Mouse (Mus musculus) forebrain, embryonic 12.5 days (tissue): ENCODE data around the gene Galnt6. TPM values are rescaled to one million over a fixed set of nuclear protein-coding genes. Genes with fewer than 3 reads are reported as not detected.

Experiments used
- ATAC-seq: fragments of 200-750 bp; cut with Nextera tagmentation; 2 replicates; pipeline ENCODE4 v1.8.0; 2017; ENCODE audit warnings: moderate TSS enrichment; ENCODE audit not compliant: low FRiP score
- H3K27ac ChIP-seq: fragments of 300-500 bp; sonication (generic); 2 replicates; pipeline ENCODE4 v1.5.1; 2016; ENCODE audit warnings: mild to moderate bottlenecking
- H3K27me3 ChIP-seq: fragments of 300-500 bp; sonication (generic); 2 replicates; pipeline ENCODE4 v1.6.1; 2016; ENCODE audit warnings: mild to moderate bottlenecking
- H3K36me3 ChIP-seq: fragments of 300-500 bp; sonication (generic); replicated peaks from 2 replicates; pipeline ENCODE4 v1.6.1; 2016; ENCODE audit warnings: mild to moderate bottlenecking
- H3K4me1 ChIP-seq: fragments of 300-500 bp; sonication (generic); 2 replicates; pipeline ENCODE4 v1.6.1; 2016
- H3K4me2 ChIP-seq: fragments of 300-500 bp; sonication (generic); 2 replicates; pipeline ENCODE4 v1.6.1; 2016; ENCODE audit warnings: mild to moderate bottlenecking, moderate library complexity
- H3K4me3 ChIP-seq: fragments of 300-500 bp; sonication (generic); replicated peaks from 2 replicates; pipeline ENCODE4 v1.5.1; 2016; ENCODE audit warnings: mild to moderate bottlenecking
- H3K9ac ChIP-seq: fragments of 300-500 bp; sonication (generic); 2 replicates; pipeline ENCODE4 v1.6.1; 2016; ENCODE audit warnings: mild to moderate bottlenecking
- H3K9me3 ChIP-seq: fragments of 300-500 bp; sonication (generic); 2 replicates; pipeline ENCODE4 v1.6.1; 2016
- WGBS: fragments of 180-500 bp; shearing (Covaris S2); methylation state at CpG from one replicate; pipeline ENCODE4 v1.1.7; 2016; 5-methylcytosine and 5-hydroxymethylcytosine counted together
- polyA plus RNA-seq: library from polyadenylated mRNA; unstranded; fragments of >200 nt; fragmentation: Nextera tagmentation; extraction: Ambion mirVana; gene quantifications from 2 replicates; pipeline ENCODE4 v1.2.1, GENCODE M21; 2016

Galnt6 gene
- polyA plus RNA-seq, 1 experiment from 2014 or later: 0.05 TPM

GRCm38 (mm10) chr15:100687430-100687971 is 41.7 kb downstream of the Galnt6 start, which contains the start of gene Cela1:
Gene Cela1, minus strand, starts transcription at chr15:100687921.
- H3K27ac ChIP-seq: no peak within 1 kb of the TSS
- 84% methylated on average over 8 of the region's 8 CpGs for WGBS
- H3K4me2 ChIP-seq: no peak within 1 kb of the TSS

DNA sequence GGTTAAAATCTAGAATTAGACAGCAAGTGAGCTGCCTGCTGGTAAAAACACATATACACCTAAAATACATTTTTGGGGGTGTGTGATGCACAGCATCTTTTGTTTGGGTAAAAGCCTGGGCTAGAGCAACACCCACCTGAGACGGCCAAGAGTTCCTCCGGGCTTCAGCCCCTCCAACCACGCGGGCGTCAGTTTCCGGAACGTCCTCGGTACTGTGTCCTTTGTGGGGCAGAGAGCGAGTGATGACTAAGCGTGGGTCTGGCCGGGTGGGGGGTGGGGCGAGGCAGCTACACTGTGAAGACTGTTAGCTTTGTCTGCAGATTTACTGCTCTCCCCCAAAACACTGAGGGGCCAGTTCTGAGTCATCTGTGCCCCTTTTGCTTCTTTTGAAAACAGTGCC is 42.2 kb downstream of the Galnt6 start:
- Histone ChIP-seq H3K9ac (no peak overlapping the region), H3K9me3 (peaks cover 9% of the 10 kb centered on the region), H3K4me3 (no peak overlapping the region), H3K4me2 (no peak overlapping the region), H3K27me3 (peaks cover 9% of the 10 kb centered on the region; the same call in 1 of the 2 replicates), H3K27ac (no peak overlapping the region), H3K36me3 (no peaks in the 10 kb centered on the region), H3K4me1 (0 out of 2 replicates have a peak, but pooled peaks cover 6% of the 10 kb centered on the region)
- no peak for ATAC-seq
- WGBS: 65% methylated on average over 12 of the region's 12 CpGs

More at GRCm38 (mm10) chr15:100687430-100687971, 41.7 kb downstream of the Galnt6 start, which contains the start of gene Cela1:
- Histone ChIP-seq H3K9ac (no peak within 1 kb of the TSS), H3K4me1 (0 out of 2 replicates have a peak, but pooled peaks cover 6% of the 10 kb centered on the region), H3K36me3 (no peaks in the 10 kb centered on the region), H3K9me3 (peaks cover 9% of the 10 kb centered on the region), H3K27me3 (peaks cover 9% of the 10 kb centered on the region; the same call in 1 of the 2 replicates), H3K4me3 (no peak within 1 kb of the TSS)
- no peak for ATAC-seq

DNA sequence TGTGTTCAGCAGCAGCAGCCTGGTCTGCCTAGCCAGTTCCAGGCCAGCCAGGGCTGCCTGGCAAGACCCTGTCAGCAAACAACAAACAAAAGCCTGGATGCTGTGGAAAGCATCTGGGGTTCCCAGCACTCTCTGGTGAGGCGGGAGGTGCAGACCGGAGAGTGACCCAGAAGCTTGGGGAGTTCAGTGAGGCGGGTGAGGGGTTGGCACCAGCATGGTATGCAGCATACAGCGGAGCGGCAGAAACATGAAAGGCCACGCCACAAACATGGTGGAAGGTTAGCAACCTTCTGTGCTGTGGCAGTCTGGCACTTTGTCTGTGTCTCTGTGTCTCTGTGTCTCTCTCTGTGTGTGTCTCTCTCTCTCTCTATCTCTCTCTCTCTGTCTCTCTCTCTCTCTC is 42.7 kb downstream of the Galnt6 start:
- H3K4me1 ChIP-seq: 0 out of 2 replicates have a peak, but pooled peaks cover 6% of the 10 kb centered on the region
- no peak overlapping the region for H3K4me3 ChIP-seq
- peaks cover 9% of the 10 kb centered on the region; the same call in 1 of the 2 replicates for H3K27me3 ChIP-seq
- no peak overlapping the region for H3K4me2 ChIP-seq
- no peak overlapping the region for H3K27ac ChIP-seq
- H3K9ac ChIP-seq: no peak overlapping the region
- H3K9me3 ChIP-seq: peaks cover 9% of the 10 kb centered on the region
- no peaks in the 10 kb centered on the region for H3K36me3 ChIP-seq
- ATAC-seq: no peak
- WGBS: 75% methylated on average over 4 of the region's 6 CpGs

DNA sequence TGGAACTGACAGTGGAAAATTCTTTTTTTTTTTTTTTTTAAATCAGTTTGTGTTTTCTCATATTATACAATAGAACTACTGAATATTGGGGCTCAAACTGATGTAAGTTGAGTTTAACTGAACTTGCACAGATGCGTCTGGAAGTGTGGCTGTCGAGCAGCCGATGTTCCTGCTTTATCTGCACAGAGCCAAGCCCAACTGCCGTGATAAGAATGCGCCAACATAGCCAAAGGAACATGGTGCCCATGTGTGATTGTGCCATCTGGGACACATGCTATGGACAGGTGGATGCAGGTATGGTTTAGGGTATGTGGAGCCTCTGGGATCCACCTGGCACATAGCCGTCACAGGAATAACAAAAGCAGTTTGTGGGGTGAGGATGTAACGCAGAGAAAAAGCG is 43.3 kb downstream of the Galnt6 start:
- Histone ChIP-seq H3K27me3 (peaks cover 9% of the 10 kb centered on the region; the same call in 1 of the 2 replicates), H3K9me3 (peaks cover 7% of the 10 kb centered on the region), H3K4me3 (no peak overlapping the region), H3K36me3 (no peaks in the 10 kb centered on the region), H3K4me2 (no peak overlapping the region), H3K9ac (no peak overlapping the region), H3K4me1 (0 out of 2 replicates have a peak, but pooled peaks cover 6% of the 10 kb centered on the region), H3K27ac (no peak overlapping the region)
- no peak for ATAC-seq
- WGBS: 89% methylated on average over 8 of the region's 8 CpGs

DNA sequence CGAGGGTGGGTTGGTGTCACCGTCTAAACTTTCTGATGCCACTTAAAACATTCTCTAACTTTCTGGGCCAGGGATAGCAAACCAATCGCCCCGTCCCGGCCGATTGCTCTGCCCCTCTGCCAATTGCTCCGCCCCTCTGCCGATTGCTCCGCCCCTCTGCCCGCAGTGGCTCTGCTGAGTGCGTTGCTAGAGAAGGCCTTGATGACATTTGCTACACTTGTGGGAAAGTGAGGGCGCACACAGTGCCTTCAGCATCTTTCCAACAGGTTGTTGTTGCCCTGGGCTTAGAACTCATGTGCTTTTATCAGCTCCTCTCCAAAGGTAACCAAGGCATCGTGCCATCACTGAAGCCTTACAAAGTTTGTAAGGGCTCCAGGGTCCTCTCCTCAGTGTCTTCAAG is 43.9 kb downstream of the Galnt6 start:
- Histone ChIP-seq H3K9me3 (peaks cover under 1% of the 10 kb centered on the region; the same call in 1 of the 2 replicates), H3K4me3 (no peak overlapping the region), H3K4me2 (no peak overlapping the region), H3K36me3 (no peaks in the 10 kb centered on the region), H3K27ac (no peak overlapping the region), H3K27me3 (peaks cover 9% of the 10 kb centered on the region; the same call in 1 of the 2 replicates), H3K4me1 (0 out of 2 replicates have a peak, but pooled peaks cover 6% of the 10 kb centered on the region), H3K9ac (no peak overlapping the region)
- ATAC-seq: no peak
- WGBS: 26% methylated on average over 13 of the region's 13 CpGs

DNA sequence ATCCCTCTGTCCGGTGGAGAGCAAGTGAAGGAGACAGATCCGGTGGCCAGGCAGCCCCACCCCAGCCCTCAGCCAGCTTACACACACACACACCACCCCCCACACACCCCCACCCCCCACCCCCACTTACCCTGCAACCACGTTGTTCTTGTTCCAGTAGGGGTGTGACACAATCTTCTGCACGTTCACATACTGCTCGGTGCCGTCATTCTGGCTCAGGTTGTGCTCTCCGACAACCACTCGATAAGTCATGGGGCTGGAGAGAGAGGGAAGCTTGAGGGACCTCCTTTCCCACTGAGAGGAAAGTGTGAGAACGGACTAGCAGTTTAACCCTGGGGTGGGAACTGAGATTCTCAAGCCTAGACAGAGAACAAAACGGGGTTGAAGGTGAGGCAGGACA is 44.7 kb downstream of the Galnt6 start:
- no peak overlapping the region for H3K4me3 ChIP-seq
- H3K9me3 ChIP-seq: no peaks in the 10 kb centered on the region
- H3K27ac ChIP-seq: no peak overlapping the region
- H3K36me3 ChIP-seq: no peaks in the 10 kb centered on the region
- 62% methylated on average over 10 of the region's 10 CpGs for whole genome bisulfite sequencing
- H3K4me2 ChIP-seq: no peak overlapping the region
- peaks cover 9% of the 10 kb centered on the region; the same call in 1 of the 2 replicates for H3K27me3 ChIP-seq
- H3K4me1 ChIP-seq: 0 out of 2 replicates have a peak, but pooled peaks cover 6% of the 10 kb centered on the region
- ATAC-seq: no peak
- no peak overlapping the region for H3K9ac ChIP-seq

DNA sequence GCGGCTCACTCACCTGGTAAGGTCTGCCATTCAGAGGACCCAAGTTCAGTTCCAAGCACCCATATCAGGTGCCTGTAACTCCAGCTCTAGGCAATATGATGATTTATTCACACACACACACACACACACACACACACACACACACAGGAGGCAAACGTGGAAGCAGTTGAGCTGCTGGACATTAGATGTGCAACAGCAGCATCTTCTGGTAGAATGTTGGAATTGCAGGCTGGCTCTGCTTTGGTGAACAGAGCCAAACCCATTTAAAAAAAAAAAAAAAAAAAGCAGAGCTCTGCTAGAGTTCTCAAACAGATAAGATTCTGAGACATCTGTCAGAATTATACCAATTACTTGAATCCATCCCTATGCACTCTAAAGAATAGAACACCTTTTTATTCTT is 46.1 kb downstream of the Galnt6 start:
- H3K36me3 ChIP-seq: no peaks in the 10 kb centered on the region
- no peak overlapping the region for H3K27ac ChIP-seq
- ATAC-seq: peak; percentile 46; the same call in 1 of the 2 replicates
- no peak overlapping the region for H3K4me2 ChIP-seq
- H3K9me3 ChIP-seq: no peaks in the 10 kb centered on the region
- WGBS: 38% methylated on average over 2 of the region's 2 CpGs
- peaks cover 9% of the 10 kb centered on the region; the same call in 1 of the 2 replicates for H3K27me3 ChIP-seq
- H3K4me1 ChIP-seq: 0 out of 2 replicates have a peak, but pooled peaks cover 6% of the 10 kb centered on the region
- H3K9ac ChIP-seq: no peak overlapping the region
- H3K4me3 ChIP-seq: no peak overlapping the region

DNA sequence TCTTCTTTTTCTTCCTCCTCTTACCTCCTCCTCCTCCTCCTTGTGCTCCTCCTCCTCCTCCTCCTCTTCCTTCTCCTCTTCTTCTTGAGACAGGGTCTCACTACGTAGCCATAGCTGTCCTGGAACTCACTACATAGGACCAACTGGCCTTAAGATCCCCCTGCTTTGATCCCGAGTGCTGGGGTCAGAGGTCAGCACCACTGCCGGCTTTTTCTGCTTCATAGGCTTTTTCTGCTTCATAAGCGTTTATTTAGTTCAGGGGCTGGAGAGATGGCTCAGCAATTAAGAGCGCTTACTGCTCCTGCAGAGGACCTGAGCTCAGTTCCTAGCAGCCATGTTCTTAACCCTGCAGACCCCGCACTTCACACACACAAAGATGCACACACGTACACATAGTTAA is 47.4 kb downstream of the Galnt6 start:
- 30% methylated on average over 7 of the region's 7 CpGs for WGBS
- ATAC-seq: no peak
- peaks cover 9% of the 10 kb centered on the region; the same call in 1 of the 2 replicates for H3K27me3 ChIP-seq

DNA sequence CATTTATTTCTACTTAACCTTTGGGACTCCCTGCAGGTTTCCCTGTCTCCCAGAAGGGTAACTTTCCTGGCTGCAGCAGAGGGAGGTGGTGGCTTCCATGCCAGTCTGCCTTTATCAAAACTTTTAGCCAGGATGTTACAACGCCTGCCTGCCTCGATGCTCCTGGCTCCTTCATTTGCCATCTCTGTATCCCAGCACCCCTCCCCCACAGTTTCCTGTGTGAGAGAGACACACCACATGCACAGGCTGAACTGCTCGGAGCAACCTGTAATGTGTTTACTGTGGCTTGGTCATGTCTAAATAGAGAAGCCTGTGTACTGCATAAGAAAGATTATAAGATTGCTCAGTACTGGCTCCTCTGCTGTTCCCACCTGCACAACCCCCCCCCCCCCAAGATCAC is 48.8 kb downstream of the Galnt6 start:
- Histone ChIP-seq H3K9ac (no peak overlapping the region), H3K4me3 (no peak overlapping the region), H3K4me1 (no peaks in the 10 kb centered on the region), H3K27me3 (peaks cover 7% of the 10 kb centered on the region; the same call in 1 of the 2 replicates), H3K27ac (no peak overlapping the region), H3K4me2 (no peak overlapping the region), H3K9me3 (no peaks in the 10 kb centered on the region), H3K36me3 (no peaks in the 10 kb centered on the region)
- ATAC-seq: no peak
- WGBS: 65% methylated on average over 3 of the region's 3 CpGs

More for the DNA sequence above, 47.4 kb downstream of the Galnt6 start:
- Histone ChIP-seq H3K4me2 (no peak overlapping the region), H3K36me3 (no peaks in the 10 kb centered on the region), H3K4me1 (no peaks in the 10 kb centered on the region), H3K9me3 (no peaks in the 10 kb centered on the region), H3K4me3 (no peak overlapping the region), H3K27ac (no peak overlapping the region), H3K9ac (no peak overlapping the region)

DNA sequence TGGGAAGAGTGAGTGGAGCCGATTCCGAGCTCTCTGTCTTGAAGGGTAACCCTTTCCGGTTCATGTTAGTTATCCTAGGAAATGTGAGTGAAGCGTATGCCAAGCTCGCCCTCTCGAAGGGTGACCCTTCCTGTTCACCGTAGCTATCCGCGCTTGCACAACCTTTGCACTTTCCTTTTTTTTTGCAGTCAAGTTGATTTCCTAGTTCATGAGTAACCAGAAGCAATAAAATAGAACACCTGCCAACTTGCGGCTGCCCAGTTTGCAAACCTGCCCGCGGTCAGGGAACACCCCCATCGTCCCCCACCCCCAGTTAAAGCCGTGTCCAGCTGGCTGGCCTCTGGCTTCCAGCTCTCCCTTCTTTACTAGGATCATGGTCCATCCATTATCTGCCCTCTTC is 50.2 kb downstream of the Galnt6 start:
- 90% methylated on average over 14 of the region's 14 CpGs for WGBS
- Histone ChIP-seq H3K4me1 (no peaks in the 10 kb centered on the region), H3K4me2 (no peak overlapping the region), H3K27ac (no peak overlapping the region), H3K27me3 (no peaks in the 10 kb centered on the region), H3K4me3 (no peak overlapping the region), H3K9ac (no peak overlapping the region), H3K9me3 (no peaks in the 10 kb centered on the region), H3K36me3 (no peaks in the 10 kb centered on the region)
- no peak for ATAC-seq

DNA sequence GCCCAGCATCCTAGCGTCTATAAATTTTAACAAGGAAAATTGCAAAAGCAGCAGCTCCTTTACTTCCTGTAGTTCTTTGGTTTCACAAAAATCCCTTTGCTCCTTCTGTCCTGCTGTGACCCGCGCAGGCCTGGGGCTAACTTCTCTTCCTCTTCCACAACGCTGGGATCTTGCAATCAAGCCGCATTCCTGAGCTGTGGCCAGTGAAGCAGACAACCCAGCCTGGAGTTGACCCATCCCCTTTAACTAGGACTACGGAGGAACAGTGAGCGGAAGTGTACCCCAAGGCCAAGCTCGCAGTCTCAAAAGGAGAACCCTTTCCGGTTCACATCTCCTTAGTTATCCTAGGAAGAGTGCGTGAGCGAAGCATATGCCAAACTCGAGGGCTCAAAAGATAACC is 50.6 kb downstream of the Galnt6 start:
- 83% methylated on average over 12 of the region's 12 CpGs for WGBS
- H3K4me2 ChIP-seq: no peak overlapping the region
- no peak overlapping the region for H3K27ac ChIP-seq
- no peaks in the 10 kb centered on the region for H3K36me3 ChIP-seq
- no peaks in the 10 kb centered on the region for H3K9me3 ChIP-seq
- H3K4me1 ChIP-seq: no peaks in the 10 kb centered on the region; the same call in 1 of the 2 replicates
- no peak for ATAC-seq
- no peak overlapping the region for H3K4me3 ChIP-seq
- H3K9ac ChIP-seq: no peak overlapping the region
- H3K27me3 ChIP-seq: no peaks in the 10 kb centered on the region

- no peak overlapping the region for H3K4me3 ChIP-seq
- no peaks in the 10 kb centered on the region for H3K27me3 ChIP-seq
- no peak for ATAC-seq
- 90% methylated on average over 8 of the region's 8 CpGs for WGBS
- no peak overlapping the region for H3K27ac ChIP-seq
- no peak overlapping the region for H3K9ac ChIP-seq
- no peaks in the 10 kb centered on the region; the same call in 1 of the 2 replicates for H3K4me1 ChIP-seq
- no peaks in the 10 kb centered on the region for H3K36me3 ChIP-seq
- H3K4me2 ChIP-seq: no peak overlapping the region
- H3K9me3 ChIP-seq: no peaks in the 10 kb centered on the region
Measured at GRCm38 (mm10) chr15:100677675-100678074, 51.5 kb downstream of the Galnt6 start.

DNA sequence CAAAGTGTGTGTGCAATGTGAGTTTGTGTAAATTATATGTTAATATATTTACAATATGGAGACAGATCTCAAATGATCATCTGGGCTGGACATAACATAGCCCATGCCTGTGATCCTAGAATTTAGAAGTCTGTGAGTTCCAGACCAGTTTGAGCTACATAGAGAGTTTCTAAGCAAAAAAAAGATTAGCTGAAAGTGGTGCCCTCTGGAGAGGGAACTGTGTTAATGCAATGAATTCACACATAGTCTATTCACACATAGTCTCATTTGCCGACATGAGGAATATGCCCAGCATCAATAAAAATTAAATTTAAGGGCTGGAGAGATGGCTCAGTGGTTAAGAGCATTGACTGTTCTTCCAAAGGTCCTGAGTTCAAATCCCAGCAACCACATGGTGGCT is 52.7 kb downstream of the Galnt6 start:
- H3K4me3 ChIP-seq: no peak overlapping the region
- no peaks in the 10 kb centered on the region; the same call in 1 of the 2 replicates for H3K4me1 ChIP-seq
- H3K27ac ChIP-seq: no peak overlapping the region
- H3K27me3 ChIP-seq: no peaks in the 10 kb centered on the region
- H3K36me3 ChIP-seq: no peaks in the 10 kb centered on the region
- H3K9ac ChIP-seq: no peak overlapping the region
- no peaks in the 10 kb centered on the region for H3K9me3 ChIP-seq
- no peak overlapping the region for H3K4me2 ChIP-seq
- ATAC-seq: no peak
- 92% methylated on average over 1 of the region's 1 CpGs for WGBS
